In the genomic region with DNA sequence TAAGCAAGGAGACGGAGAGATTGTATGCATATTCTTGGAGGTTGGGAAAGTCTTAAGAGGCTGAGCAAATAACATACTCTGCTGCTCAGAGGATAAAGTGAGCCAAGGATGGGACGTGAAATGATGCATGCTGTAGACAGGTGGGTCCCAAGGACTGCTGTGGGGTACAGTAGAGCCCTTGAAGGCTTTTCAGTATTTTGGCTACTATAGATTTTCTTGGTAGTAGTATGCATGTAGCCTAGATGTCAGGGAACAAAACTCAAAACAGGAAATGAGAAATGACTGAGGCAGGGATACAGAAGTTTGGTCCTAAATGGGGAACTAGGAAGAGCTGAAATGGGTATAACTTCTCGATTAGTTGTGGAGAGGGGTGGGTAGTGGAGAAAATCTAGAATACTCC, we compare ENCODE assay signal across 8 mouse cellular contexts. TPM values are rescaled to one million over a fixed set of nuclear protein-coding genes. Genes with fewer than 3 reads are reported as not detected.
DNase-seq lines count a peak whose midpoint lies in the region; ATAC-seq and TF ChIP-seq lines count a peak whose summit lies in the region.

No protein-coding gene starts in this region.

- TF ChIP-seq EP300 in liver, postnatal 0 days (IDR thresholded peaks at IDR 0.05; ENCODE audit: low read depth), result no peak

- H3K27ac ChIP-seq in liver, postnatal 0 days (ENCODE audit: low read depth), result peak overlapping the region; percentile 99

- peak; percentile 3 for DNase-seq in embryo, embryonic 9.5 days (ENCODE audit: extremely low spot score)
- DNase-seq in embryo, embryonic 10.5 days (ENCODE audit: low spot score), result no peak
- peak; percentile 6 for DNase-seq in CD4-positive helper T cell, adult 2 months (ENCODE audit: low read depth, low spot score)
- peak; percentile 12 for DNase-seq in liver, postnatal 0 days
- no peak for DNase-seq in urinary bladder, adult 18-20 months (ENCODE audit: low spot score in 2 of 2)
- no peak for DNase-seq in retina, embryonic 14.5 days (ENCODE audit: low spot score)
- DNase-seq in c-Kit-positive CD71-positive TER-119-positive erythroid progenitor cells, embryonic 14.5 days (ENCODE audit: low spot score), result no peak

- no peaks in the 10 kb centered on the region for H3K9me3 ChIP-seq in liver, postnatal 0 days (ENCODE audit: low read length)

- WGBS in liver, postnatal 0 days (ENCODE audit: insufficient replicate concordance), result 17% methylated on average over 3 of the region's 3 CpGs

- no peaks in the 10 kb centered on the region for H3K27me3 ChIP-seq in liver, postnatal 0 days (ENCODE audit: insufficient read depth, low read length)

- H3K36me3 ChIP-seq in liver, postnatal 0 days (replicated peaks; ENCODE audit: insufficient read depth, low read length), result peaks cover 11% of the 10 kb centered on the region

- peak overlapping the region; percentile 80 for H3K4me3 ChIP-seq in liver, postnatal 0 days (ENCODE audit: low read depth, low read length)

- H3K4me1 ChIP-seq in liver, postnatal 0 days (ENCODE audit: insufficient read depth), result peaks cover 28% of the 10 kb centered on the region

- H3K4me2 ChIP-seq in liver, postnatal 0 days (ENCODE audit: low read depth, low read length), result peak overlapping the region; percentile 96

- ATAC-seq in granulocyte monocyte progenitor cell, adult 5-6 weeks (replicated peaks; ENCODE audit: poor library complexity, severe bottlenecking), result peak; percentile 30
- no peak for ATAC-seq in liver, postnatal 0 days

- no peak for TF ChIP-seq CTCF in liver, postnatal 0 days (IDR thresholded peaks at IDR 0.05; ENCODE audit: low read depth)

- peak overlapping the region; percentile 88 for H3K9ac ChIP-seq in liver, postnatal 0 days (replicated peaks)

RNA-seq across cellular contexts. Expression of a gene that starts 36.9 kb away (rescaled TPM):
- 86.2 and 124 TPM in 2 replicates for total RNA-seq in granulocyte monocyte progenitor cell, adult 5-6 weeks (2014; fragmentation: Nextera tagmentation)
- 119 and 151 TPM in 2 replicates for total RNA-seq in granulocyte monocyte progenitor cell, adult 5-6 weeks (2017)
- polyA plus RNA-seq in liver, postnatal 0 days (2015; fragmentation: Nextera tagmentation; extraction: Ambion mirVana), result 74.3 and 75.2 TPM in 2 replicates

Comparison
In these comparisons a context has a peak if more than half of its experiments do, and no peak if none do; other contexts are left out.
1. DNase-seq: peak in embryo, embryonic 9.5 days (single experiment), CD4-positive helper T cell, adult 2 months (single experiment) and liver, postnatal 0 days (single experiment); none in embryo, embryonic 10.5 days (single experiment), urinary bladder, adult 18-20 months (0 of 2), retina, embryonic 14.5 days (single experiment) and c-Kit-positive CD71-positive TER-119-positive erythroid progenitor cells, embryonic 14.5 days (single experiment).